Mouse (Mus musculus): ENCODE data around the gene Avil. TPM values are rescaled to one million over a fixed set of nuclear protein-coding genes. Genes with fewer than 3 reads are reported as not detected.

The Avil gene
- polyA plus RNA-seq, 1 experiment from 2014 or later = 0.22 TPM

MicroRNAs within 50 kb of the gene (microRNA counts, 519-probe panel; counts per million panel counts)
- 3,505 counts per million, percentile 47 among the panel's probes with 10 or more counts for microRNA mmu-miR-26a
- not detected for microRNA mmu-miR-546

Small RNA genes within 50 kb of the gene (microRNA-seq; reads per million reads assigned to microRNA genes)
- gene Mir26a-2 (71.3 reads per million, percentile 55 among the genes with 10 or more reads in this experiment), gene Mir546 (0.25 reads per million)

Other genes with a start within 250 kb of the Avil start
- 21.8 and 22.9 TPM in 2 replicates for gene Atp23, start 99.4 kb upstream of the Avil start, polyA plus RNA-seq (2014; fragmentation: Nextera tagmentation; extraction: Ambion mirVana)
- gene Ctdsp2, start 22.0 kb upstream of the Avil start, polyA plus RNA-seq (2014; fragmentation: Nextera tagmentation; extraction: Ambion mirVana) = 99.2 and 101 TPM in 2 replicates
- gene Tsfm, start 30.1 kb downstream of the Avil start, polyA plus RNA-seq (2014; fragmentation: Nextera tagmentation; extraction: Ambion mirVana) = 86.1 and 86.3 TPM in 2 replicates
- gene Mettl1, start 40.7 kb downstream of the Avil start, polyA plus RNA-seq (2014; fragmentation: Nextera tagmentation; extraction: Ambion mirVana) = 60.8 and 65.2 TPM in 2 replicates
- 0.31 and 0.50 TPM in 2 replicates for gene Eef1akmt3, start 40.8 kb downstream of the Avil start, polyA plus RNA-seq (2014; fragmentation: Nextera tagmentation; extraction: Ambion mirVana)
- 0.07 and 0.15 TPM in 2 replicates for gene Cyp27b1, start 47.5 kb downstream of the Avil start, polyA plus RNA-seq (2014; fragmentation: Nextera tagmentation; extraction: Ambion mirVana)
- 1.4 and 1.9 TPM in 2 replicates for gene March9, start 59.5 kb downstream of the Avil start, polyA plus RNA-seq (2014; fragmentation: Nextera tagmentation; extraction: Ambion mirVana)
- gene Cdk4, start 62.8 kb downstream of the Avil start, polyA plus RNA-seq (2014; fragmentation: Nextera tagmentation; extraction: Ambion mirVana) = 1,915 and 2,068 TPM in 2 replicates
- 92.4 and 114 TPM in 2 replicates for gene Tspan31, start 69.6 kb downstream of the Avil start, polyA plus RNA-seq (2014; fragmentation: Nextera tagmentation; extraction: Ambion mirVana)
- 0.23 and 0.26 TPM in 2 replicates for gene Agap2, start 74.6 kb downstream of the Avil start, polyA plus RNA-seq (2014; fragmentation: Nextera tagmentation; extraction: Ambion mirVana)
- 47.6 and 51.6 TPM in 2 replicates for gene Os9, start 120.4 kb downstream of the Avil start, polyA plus RNA-seq (2014; fragmentation: Nextera tagmentation; extraction: Ambion mirVana)
- 54.3 and 66.0 TPM in 2 replicates for gene B4galnt1, start 164.5 kb downstream of the Avil start, polyA plus RNA-seq (2014; fragmentation: Nextera tagmentation; extraction: Ambion mirVana)
- gene Slc26a10, start 179.9 kb downstream of the Avil start, polyA plus RNA-seq (2014; fragmentation: Nextera tagmentation; extraction: Ambion mirVana) = 0.93 and 1.3 TPM in 2 replicates
- 49.0 and 57.7 TPM in 2 replicates for gene Arhgef25, start 189.4 kb downstream of the Avil start, polyA plus RNA-seq (2014; fragmentation: Nextera tagmentation; extraction: Ambion mirVana)
- 95.8 and 101 TPM in 2 replicates for gene Dtx3, start 195.0 kb downstream of the Avil start, polyA plus RNA-seq (2014; fragmentation: Nextera tagmentation; extraction: Ambion mirVana)
- 24.2 and 25.9 TPM in 2 replicates for gene Pip4k2c, start 210.9 kb downstream of the Avil start, polyA plus RNA-seq (2014; fragmentation: Nextera tagmentation; extraction: Ambion mirVana)

Data from intestine, embryonic 14.5 days (tissue).